Mouse (Mus musculus): ENCODE results near the gene Tnik. TPM values are rescaled to one million over a fixed set of nuclear protein-coding genes. Genes with fewer than 3 reads are reported as not detected.

Gene Tnik
- polyA plus RNA-seq, 1 experiment from 2014 or later: 88.8 TPM

Small RNAs within 50 kb of the gene (microRNA-seq; reads per million reads assigned to microRNA genes)
- gene Mir466q: not detected

Measured in midbrain, embryonic 15.5 days (tissue).